Mouse (Mus musculus) ZHBTc4 (cell line): ENCODE measurements around the gene Fry.

Experiments
- DNase-seq: peaks from one replicate; pipeline ENCODE4 v3.0.0-alpha.2; 2011; ENCODE audit warnings: low read depth, low spot score

Fry gene

DNA sequence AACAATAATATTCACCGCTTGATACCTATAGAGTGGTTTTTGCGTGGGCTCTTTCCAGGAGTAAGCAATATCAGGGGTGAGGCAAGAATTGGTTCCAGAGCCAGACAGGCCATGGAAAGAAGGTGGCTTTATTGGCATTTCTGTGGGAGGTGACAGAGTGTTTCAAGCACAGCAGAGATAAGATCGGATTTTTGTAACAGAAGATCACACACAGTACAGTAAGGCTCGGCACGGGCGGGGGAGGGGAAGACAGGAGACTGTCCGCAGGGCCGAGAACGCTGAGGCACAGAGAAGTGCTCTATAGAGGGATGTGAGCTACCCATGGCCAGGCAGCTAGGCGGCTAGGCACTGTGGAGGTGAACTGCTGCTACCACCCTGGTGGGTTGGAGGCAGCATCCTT, 53.1 kb downstream of the Fry start:
- peak; percentile 21 for DNase-seq

- DNase-seq, result no peak
These were observed 55.4 kb downstream of the Fry start for GRCm38 (mm10) chr5:150173869-150174268.

GRCm38 (mm10) chr5:150174950-150175349, 56.5 kb downstream of the Fry start:
- DNase-seq, result peak; percentile 69

DNA sequence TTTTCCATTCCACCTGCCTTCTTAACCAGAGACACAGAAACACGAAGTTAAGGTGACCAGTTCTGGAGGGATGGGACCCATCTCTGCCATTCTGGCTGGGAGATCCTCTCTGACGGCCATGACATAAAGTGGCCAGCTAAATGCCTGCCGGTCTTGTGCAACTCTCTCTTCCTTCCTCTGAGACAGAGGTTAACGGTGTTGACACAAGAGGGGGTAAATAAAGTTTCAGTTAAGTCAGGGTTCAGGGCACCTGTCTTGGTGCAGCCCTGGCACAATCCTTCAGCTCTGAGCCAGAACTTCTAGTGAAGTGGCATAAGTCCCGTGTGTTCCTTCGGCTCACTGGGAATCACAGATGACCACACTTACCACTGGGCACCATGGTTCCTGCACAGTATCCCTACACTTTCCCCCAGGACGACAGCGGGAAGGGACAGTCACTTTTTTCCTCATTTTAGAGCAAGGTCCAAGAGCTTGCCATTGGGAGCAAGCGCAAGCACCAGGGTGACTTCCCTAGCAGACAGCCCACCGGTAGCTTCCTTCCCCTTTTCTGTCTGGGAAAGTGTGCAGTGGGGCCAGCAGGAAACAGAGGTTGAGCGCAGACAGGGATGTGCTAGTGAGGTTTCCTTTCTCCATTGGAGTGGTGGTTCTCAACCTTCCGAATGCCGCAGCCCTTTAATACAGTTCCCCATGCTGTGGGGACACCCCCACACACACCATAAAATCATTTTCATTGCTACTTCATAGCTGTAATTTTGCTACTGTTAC, 58.0 kb downstream of the Fry start:
- no peak for DNase-seq

DNA sequence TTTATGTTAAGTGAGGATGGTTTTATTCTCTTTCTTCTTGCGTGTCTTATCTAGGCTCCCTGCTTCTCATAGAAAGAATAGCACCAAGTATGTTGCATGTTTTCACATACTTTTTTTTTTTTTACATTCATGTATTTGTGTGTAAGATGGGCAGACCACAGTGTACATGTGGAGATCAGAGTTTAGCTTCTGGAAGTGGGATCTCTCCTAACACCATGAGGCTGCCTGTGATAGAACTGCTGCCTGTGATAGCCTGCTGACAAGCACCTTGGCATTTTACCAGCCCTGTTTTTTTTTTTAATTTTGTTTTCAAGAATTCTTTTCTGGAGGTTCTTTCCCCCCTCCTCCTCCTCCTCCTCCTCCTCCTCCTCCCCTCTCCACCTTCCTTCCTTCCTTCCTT, 59.3 kb downstream of the Fry start:
- DNase-seq, result no peak

DNA sequence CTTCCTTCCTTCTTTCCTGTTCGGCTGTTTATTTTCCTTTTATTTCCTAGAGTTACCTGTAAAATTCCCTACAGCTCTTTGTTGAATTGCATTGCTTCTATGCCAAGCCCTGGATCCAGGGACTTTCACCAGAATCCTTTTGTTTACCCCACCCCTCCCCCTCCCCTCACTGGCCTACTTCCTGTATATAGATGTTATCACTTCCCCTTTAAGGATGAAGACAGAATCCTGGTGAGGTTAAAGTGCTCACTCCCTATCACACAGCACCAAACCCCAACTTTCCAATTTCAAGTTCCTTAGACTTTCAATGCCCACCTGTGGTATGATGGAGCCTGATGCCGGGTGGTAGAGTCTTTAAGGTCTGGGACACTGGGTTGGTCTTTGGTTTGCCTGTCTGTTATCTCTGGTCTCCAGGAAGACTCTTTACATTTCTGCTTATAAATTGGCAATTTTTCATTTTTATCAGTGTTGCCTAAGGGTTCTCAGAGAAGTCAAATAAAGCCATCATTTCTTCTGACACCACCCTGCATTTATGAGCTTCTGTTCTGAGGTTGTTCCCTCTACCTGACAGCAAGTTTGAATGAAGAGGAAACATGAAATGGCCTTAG, 59.9 kb downstream of the Fry start:
- no peak for DNase-seq

DNA sequence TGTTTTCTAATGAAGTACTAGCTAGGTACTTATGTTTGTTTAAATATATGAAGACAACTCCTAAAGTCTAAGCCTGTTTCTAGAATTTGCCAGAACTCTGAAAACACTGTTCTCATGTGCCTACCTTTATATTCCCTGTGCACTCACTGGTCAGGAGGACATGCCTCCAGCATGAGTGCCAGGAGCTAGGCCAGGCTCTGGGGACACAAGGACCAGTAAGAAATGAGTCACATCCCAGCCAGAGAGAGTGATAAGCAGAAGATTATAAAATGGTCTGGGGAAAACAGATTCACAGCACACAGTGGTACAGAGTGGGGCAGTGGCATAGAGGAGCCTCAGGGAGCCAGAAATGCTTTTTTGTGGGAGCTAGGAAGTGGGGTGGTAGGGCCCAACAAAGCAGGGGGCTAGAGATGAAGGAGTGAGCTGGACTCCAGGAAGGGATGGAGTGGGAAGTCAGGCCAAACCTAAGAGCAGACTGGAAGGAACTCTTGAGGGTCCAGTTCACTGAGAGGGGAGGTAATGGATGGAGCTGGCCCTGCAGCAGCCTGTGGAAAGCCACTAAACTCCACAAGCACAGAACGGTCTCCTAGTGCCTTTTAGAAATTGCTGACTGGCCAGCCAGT, 62.7 kb downstream of the Fry start:
- DNase-seq, result no peak

- DNase-seq, result no peak
These were observed 66.5 kb downstream of the Fry start for GRCm38 (mm10) chr5:150184959-150185358.

DNA sequence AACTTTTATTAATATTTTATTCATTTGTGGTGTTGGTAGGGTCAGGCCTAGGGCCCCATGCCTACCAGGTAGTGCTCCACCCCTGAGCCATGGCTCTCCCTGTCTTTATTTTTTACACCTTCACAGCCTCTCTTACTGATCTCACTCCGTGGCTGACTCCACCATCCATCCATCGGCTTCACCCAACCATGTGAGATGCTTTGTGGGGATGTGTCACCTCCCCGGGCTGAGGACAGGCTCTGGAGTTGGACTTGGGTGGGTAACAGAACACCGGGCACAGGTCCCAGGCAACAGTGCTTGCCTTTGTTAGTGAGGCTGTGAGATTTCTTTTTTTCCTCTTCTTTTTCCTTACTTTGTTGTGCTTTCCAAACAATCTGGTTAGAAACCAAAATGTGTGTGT, 67.7 kb downstream of the Fry start:
- DNase-seq, result no peak

GRCm38 (mm10) chr5:150186676-150187075, 68.2 kb downstream of the Fry start:
- no peak for DNase-seq

- no peak for DNase-seq
These were observed 69.6 kb downstream of the Fry start for GRCm38 (mm10) chr5:150188031-150188430.

- DNase-seq, result no peak
These were observed 72.3 kb downstream of the Fry start for GRCm38 (mm10) chr5:150190454-150191358.

DNA sequence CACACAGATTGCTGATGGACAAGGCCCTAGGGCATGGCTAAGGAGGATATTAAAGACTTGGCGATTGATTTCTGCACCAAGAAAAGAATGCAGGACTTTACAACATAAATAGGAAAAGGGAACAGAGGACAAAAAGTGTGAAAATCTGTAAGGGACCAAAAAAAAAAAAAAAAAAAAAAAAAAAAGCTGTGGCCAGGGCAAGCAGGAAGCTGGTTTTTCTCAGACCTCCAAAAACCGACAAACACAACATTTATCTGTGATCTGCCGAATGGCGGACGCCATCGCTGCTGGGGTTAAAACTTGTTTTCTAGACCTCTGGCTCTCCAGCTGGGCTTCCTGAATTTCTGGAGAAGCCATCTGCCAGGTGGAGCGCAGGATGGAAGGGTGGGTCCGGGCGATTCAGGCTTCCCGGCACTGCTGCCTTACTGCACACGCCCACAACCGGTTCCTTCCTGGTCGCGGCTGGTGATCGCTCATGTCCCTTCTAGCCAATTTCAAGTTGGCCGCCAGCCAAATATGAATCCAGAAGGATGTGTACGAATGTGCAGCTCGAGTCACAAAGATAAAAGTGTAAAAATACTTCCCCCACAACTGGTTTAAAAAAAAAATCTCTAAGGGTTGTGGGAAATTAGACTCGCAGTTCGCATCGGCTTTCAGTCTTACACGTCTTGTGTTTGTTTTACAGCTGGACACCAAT, 77.2 kb downstream of the Fry start:
- peak; percentile 88 for DNase-seq

- DNase-seq, result peak; percentile 94
These were observed 77.8 kb downstream of the Fry start for GRCm38 (mm10) chr5:150196211-150196585.

- peak; percentile 81 for DNase-seq
These were observed 78.5 kb downstream of the Fry start for GRCm38 (mm10) chr5:150196881-150197311.

DNA sequence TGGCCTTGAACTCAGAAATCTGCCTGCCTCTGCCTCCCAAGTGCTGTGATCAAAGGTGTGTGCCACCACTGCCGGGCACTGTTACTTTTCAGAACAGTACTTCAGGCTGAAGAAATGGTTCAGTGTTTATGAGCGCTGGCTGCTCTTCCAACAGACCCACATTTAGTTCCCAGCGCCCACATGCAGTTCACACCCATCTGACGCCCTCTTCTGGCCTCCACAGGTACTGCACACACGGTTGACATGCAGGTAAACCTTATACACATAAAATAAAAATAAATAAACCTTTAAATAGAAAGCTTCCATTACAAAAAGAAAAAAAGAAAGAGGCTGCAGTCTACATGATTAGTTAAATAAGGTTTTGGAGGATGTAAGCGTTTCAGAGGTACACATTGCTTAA, 88.3 kb downstream of the Fry start:
- DNase-seq, result peak; percentile 65

GRCm38 (mm10) chr5:150207596-150207995, 89.2 kb downstream of the Fry start:
- no peak for DNase-seq

DNA sequence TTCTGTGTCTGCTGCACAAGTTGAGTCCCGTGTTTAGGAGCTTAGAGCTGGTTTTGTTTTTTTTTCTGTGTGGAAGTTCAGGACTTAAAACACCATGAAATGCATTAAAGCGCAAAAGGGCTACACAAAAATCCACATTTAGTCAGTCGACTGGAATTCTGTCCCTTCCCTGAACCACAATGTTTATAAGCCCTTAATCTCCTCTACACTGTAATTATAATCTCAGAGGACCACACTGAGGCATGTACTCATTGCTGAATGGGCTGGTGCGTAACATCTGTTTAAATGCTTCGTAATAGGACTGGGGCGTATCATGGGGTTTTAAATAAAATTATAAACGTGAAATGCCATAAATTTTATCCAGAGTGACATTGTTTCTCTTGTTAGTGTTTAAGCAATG, 89.6 kb downstream of the Fry start:
- DNase-seq, result no peak

- no peak for DNase-seq
These were observed 95.6 kb downstream of the Fry start for GRCm38 (mm10) chr5:150214081-150214480.

DNA sequence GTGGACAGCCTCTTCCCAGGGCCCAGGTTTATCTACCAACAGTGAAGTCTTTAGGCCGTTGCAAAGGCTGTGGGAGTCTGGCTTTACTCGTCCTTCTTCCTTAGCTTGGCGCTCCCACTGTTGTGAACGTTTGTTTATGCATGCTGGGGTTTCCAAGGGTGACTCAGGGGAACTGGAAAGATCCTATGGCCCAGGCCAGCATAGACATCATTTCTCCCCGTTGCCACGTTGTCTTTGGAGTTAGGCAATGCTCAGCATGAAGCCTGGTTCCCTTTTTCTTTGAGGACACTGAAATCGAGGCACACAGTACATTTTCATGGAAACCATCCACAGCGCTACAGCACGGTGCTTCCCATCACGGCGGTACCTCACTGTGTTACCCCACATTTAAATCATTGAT, 97.6 kb downstream of the Fry start:
- no peak for DNase-seq

GRCm38 (mm10) chr5:150219457-150219856, 101.0 kb downstream of the Fry start:
- DNase-seq, result no peak
